Mouse (Mus musculus) lung, embryonic 14.5 days (tissue): ENCODE results near the gene Yeats4. TPM values are rescaled to one million over a fixed set of nuclear protein-coding genes. Genes with fewer than 3 reads are reported as not detected.
"Not testable (repeated sequence)": the region's sequence is repeated elsewhere in the genome, so short reads cannot be mapped to it uniquely, and the experiment has no call there.

ENCODE experiments used
- ATAC-seq: fragments of 200-750 bp; cut with Nextera tagmentation; 2 replicates; pipeline ENCODE4 v1.8.0; 2017; ENCODE audit warnings: mild to moderate bottlenecking, moderate TSS enrichment, moderate library complexity; ENCODE audit not compliant: insufficient read depth
- DNase-seq: peaks from one replicate; pipeline ENCODE4 v3.0.0-alpha.2; 2015
- H3K27ac ChIP-seq: fragments of 300-500 bp; sonication (generic); 2 replicates; pipeline ENCODE4 v1.5.1; 2014; ENCODE audit warnings: low read depth, mild to moderate bottlenecking, moderate library complexity
- H3K27me3 ChIP-seq: fragments of 300-500 bp; sonication (generic); 2 replicates; pipeline ENCODE4 v1.6.1; 2014; ENCODE audit warnings: low read length, control low read depth; ENCODE audit not compliant: insufficient read depth
- H3K36me3 ChIP-seq: fragments of 300-500 bp; sonication (generic); 2 replicates; pipeline ENCODE4 v1.6.1; 2014; ENCODE audit warnings: control low read depth; ENCODE audit not compliant: insufficient read depth
- H3K4me1 ChIP-seq: fragments of 300-500 bp; sonication (generic); 2 replicates; pipeline ENCODE4 v1.6.1; 2014; ENCODE audit warnings: antibody characterized with exemption, control low read depth; ENCODE audit not compliant: insufficient read depth
- H3K4me2 ChIP-seq: fragments of 300-500 bp; sonication (generic); 2 replicates; pipeline ENCODE4 v1.6.1; 2014; ENCODE audit warnings: mild to moderate bottlenecking
- H3K4me3 ChIP-seq: fragments of 300-500 bp; sonication (generic); 2 replicates; pipeline ENCODE4 v1.5.1; 2014; ENCODE audit warnings: low read depth, low read length
- H3K9ac ChIP-seq: fragments of 300-500 bp; sonication (generic); 2 replicates; pipeline ENCODE4 v1.6.1; 2014
- H3K9me3 ChIP-seq: fragments of 300-500 bp; sonication (generic); 2 replicates; pipeline ENCODE4 v1.6.1; 2016; ENCODE audit warnings: low read depth, low read length, control low read depth
- CTCF ChIP-seq: IDR thresholded peaks from 2 replicates; pipeline ENCODE4 v1.5.1; 2016; ENCODE audit warnings: antibody characterized with exemption, low read depth
- WGBS: fragments of 180-500 bp; shearing (Covaris S2); extraction: QIAGEN DNeasy Blood & Tissue Kit; methylation state at CpG from one replicate; pipeline ENCODE4 v1.1.7; 2014; 5-methylcytosine and 5-hydroxymethylcytosine counted together
- polyA plus RNA-seq: library from polyadenylated mRNA; unstranded; fragments of >200 nt; fragmentation: Nextera tagmentation; extraction: Ambion mirVana; gene quantifications from 2 replicates; pipeline ENCODE4 v1.2.1, GENCODE M21; 2014

Yeats4 gene
- polyA plus RNA-seq, 1 experiment from 2014 or later: 74.9 TPM

GRCm38 (mm10) chr10:117216132-117216495 is 8.2 kb downstream of the Yeats4 start:
- TF ChIP-seq CTCF: no peak
- 96% methylated on average over 9 of the region's 9 CpGs for WGBS
- Histone ChIP-seq H3K36me3 (peaks cover 71% of the 10 kb centered on the region), H3K4me3 (no peak overlapping the region), H3K9me3 (no peaks in the 10 kb centered on the region), H3K27me3 (no peaks in the 10 kb centered on the region), H3K27ac (no peak overlapping the region), H3K4me2 (no peak overlapping the region), H3K9ac (no peak overlapping the region), H3K4me1 (no peaks in the 10 kb centered on the region)
- DNase-seq: no peak
- no peak for ATAC-seq

GRCm38 (mm10) chr10:117215409-117216131 is 8.7 kb downstream of the Yeats4 start:
- no peaks in the 10 kb centered on the region for H3K27me3 ChIP-seq
- H3K9me3 ChIP-seq: no peaks in the 10 kb centered on the region
- H3K4me2 ChIP-seq: no peak overlapping the region
- H3K4me3 ChIP-seq: no peak overlapping the region
- no peak overlapping the region for H3K27ac ChIP-seq
- no peak for TF ChIP-seq CTCF
- 86% methylated on average over 25 of the region's 25 CpGs for WGBS
- ATAC-seq: no peak
- DNase-seq: no peak
- H3K4me1 ChIP-seq: no peaks in the 10 kb centered on the region
- H3K36me3 ChIP-seq: peaks cover 65% of the 10 kb centered on the region
- no peak overlapping the region for H3K9ac ChIP-seq

GRCm38 (mm10) chr10:117211023-117211422 is 13.3 kb downstream of the Yeats4 start:
- no peaks in the 10 kb centered on the region for H3K27me3 ChIP-seq
- H3K27ac ChIP-seq: no peak overlapping the region
- peaks cover 24% of the 10 kb centered on the region for H3K36me3 ChIP-seq
- TF ChIP-seq CTCF: no peak
- WGBS: 87% methylated on average over 6 of the region's 6 CpGs
- no peak overlapping the region for H3K4me2 ChIP-seq
- no peak overlapping the region for H3K4me3 ChIP-seq
- H3K9me3 ChIP-seq: no peaks in the 10 kb centered on the region
- ATAC-seq: no peak
- H3K9ac ChIP-seq: no peak overlapping the region
- H3K4me1 ChIP-seq: no peaks in the 10 kb centered on the region
- DNase-seq: no peak

DNA sequence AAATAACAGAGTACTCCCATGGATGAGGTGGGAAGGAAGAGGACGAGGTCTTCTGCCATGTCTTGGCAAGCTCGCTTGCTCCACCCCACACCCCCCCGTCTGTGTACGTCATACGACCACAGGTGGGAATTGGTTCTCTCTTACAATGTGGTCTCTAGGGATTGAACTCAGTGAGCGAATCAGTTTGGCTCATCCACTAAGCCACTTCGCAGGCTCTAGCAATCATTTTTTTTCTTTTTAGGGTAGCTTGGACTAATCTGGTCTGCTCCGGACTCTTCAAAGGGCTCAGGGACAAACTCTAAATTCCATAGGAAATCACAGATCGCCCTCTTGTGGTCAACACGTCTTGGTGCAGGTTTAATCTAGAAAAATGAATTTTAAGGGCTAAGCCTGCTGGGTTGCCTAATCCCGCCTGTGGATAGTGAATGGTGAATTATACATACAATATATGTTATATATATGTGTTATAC is 14.8 kb downstream of the Yeats4 start:
- Histone ChIP-seq H3K4me1 (no peaks in the 10 kb centered on the region), H3K9ac (0 out of 2 replicates have a peak overlapping the region, but pooled peaks have one; percentile 33), H3K36me3 (peaks cover 8% of the 10 kb centered on the region), H3K9me3 (no peaks in the 10 kb centered on the region), H3K27ac (no peak overlapping the region), H3K4me3 (peak overlapping the region; percentile 19), H3K27me3 (no peaks in the 10 kb centered on the region), H3K4me2 (peak overlapping the region; percentile 55)
- DNase-seq: peak; percentile 94
- peak; percentile 79 for ATAC-seq
- 12% methylated on average over 11 of the region's 11 CpGs for WGBS
- TF ChIP-seq CTCF: peak; percentile 82

- not testable (repeated sequence) for H3K4me1 ChIP-seq
- 85% methylated on average over 6 of the region's 6 CpGs for WGBS
Observed at GRCm38 (mm10) chr10:117208787-117209186, 15.5 kb downstream of the Yeats4 start.

GRCm38 (mm10) chr10:117208221-117208620 is 16.1 kb downstream of the Yeats4 start:
- H3K9me3 ChIP-seq: no peaks in the 10 kb centered on the region
- WGBS: 80% methylated on average over 15 of the region's 15 CpGs
- no peak for ATAC-seq
- no peak overlapping the region for H3K9ac ChIP-seq
- DNase-seq: no peak
- H3K27me3 ChIP-seq: no peaks in the 10 kb centered on the region
- no peaks in the 10 kb centered on the region for H3K4me1 ChIP-seq
- no peak overlapping the region for H3K27ac ChIP-seq
- TF ChIP-seq CTCF: no peak
- H3K36me3 ChIP-seq: peaks cover 6% of the 10 kb centered on the region; the same call in 1 of the 2 replicates
- H3K4me2 ChIP-seq: no peak overlapping the region
- no peak overlapping the region for H3K4me3 ChIP-seq

More at GRCm38 (mm10) chr10:117208787-117209186, 15.5 kb downstream of the Yeats4 start:
- DNase-seq, H3K4me2 ChIP-seq, H3K9me3 ChIP-seq, H3K4me3 ChIP-seq, H3K9ac ChIP-seq, ATAC-seq, H3K27ac ChIP-seq, H3K36me3 ChIP-seq, H3K27me3 ChIP-seq: not testable (repeated sequence)

- no peaks in the 10 kb centered on the region for H3K36me3 ChIP-seq
- WGBS: 94% methylated on average over 3 of the region's 3 CpGs
- H3K27ac ChIP-seq: no peak overlapping the region
- no peak for TF ChIP-seq CTCF
- H3K4me3 ChIP-seq: no peak overlapping the region
- no peak for DNase-seq
- H3K9me3 ChIP-seq: no peaks in the 10 kb centered on the region
- H3K9ac ChIP-seq: no peak overlapping the region
- no peaks in the 10 kb centered on the region for H3K27me3 ChIP-seq
- no peak overlapping the region for H3K4me2 ChIP-seq
- no peak for ATAC-seq
- no peaks in the 10 kb centered on the region for H3K4me1 ChIP-seq
Observed at GRCm38 (mm10) chr10:117206070-117206469, 18.2 kb downstream of the Yeats4 start.
